Mouse (Mus musculus) myocyte (in vitro differentiated cells): ENCODE data around the gene Slc7a10.

Experiments used
- CEBPB ChIP-seq: IDR thresholded peaks from 2 replicates; pipeline ENCODE4 v1.6.1; 2011; ENCODE audit warnings: mild to moderate bottlenecking, moderate library complexity; ENCODE audit not compliant: poor library complexity, insufficient read depth, severe bottlenecking
- MAX ChIP-seq: IDR thresholded peaks from one replicate; pipeline ENCODE4 v1.6.1; 2011; ENCODE audit warnings: low read depth, mild to moderate bottlenecking, control low read depth
- POLR2A ChIP-seq: IDR thresholded peaks from one replicate; pipeline ENCODE4 v1.6.1; 2011; ENCODE audit warnings: low read depth, mild to moderate bottlenecking, control low read depth, moderate library complexity; ENCODE audit not compliant: insufficient read length
- POLR2AphosphoS2 ChIP-seq: IDR thresholded peaks from one replicate; pipeline ENCODE4 v1.6.1; 2011; ENCODE audit warnings: low read depth, control low read depth; ENCODE audit not compliant: insufficient read length
- SRF ChIP-seq: IDR thresholded peaks from one replicate; pipeline ENCODE4 v1.6.1; 2011; ENCODE audit warnings: low read depth; ENCODE audit not compliant: control insufficient read depth, insufficient read length
- TCF12 ChIP-seq: IDR thresholded peaks from one replicate; pipeline ENCODE4 v1.6.1; 2011; ENCODE audit warnings: mild to moderate bottlenecking, control low read depth; ENCODE audit not compliant: poor library complexity, insufficient read depth, severe bottlenecking
- TCF3 ChIP-seq: IDR thresholded peaks from one replicate; pipeline ENCODE4 v1.6.1; 2011; ENCODE audit warnings: low read depth, control low read depth; ENCODE audit not compliant: insufficient read length
- USF1 ChIP-seq: IDR thresholded peaks from one replicate; pipeline ENCODE4 v1.6.1; 2011; ENCODE audit warnings: low read depth, mild to moderate bottlenecking, control low read depth, moderate library complexity

- TF ChIP-seq USF1, result no peak
- TF ChIP-seq MAX, result no peak
- TF ChIP-seq POLR2AphosphoS2, result no peak
- TF ChIP-seq POLR2A, result no peak
- no peak for TF ChIP-seq SRF
- TF ChIP-seq TCF12, result no peak
- no peak for TF ChIP-seq CEBPB
- TF ChIP-seq TCF3, result no peak
Observed at GRCm38 (mm10) chr7:35145068-35145467, 41.1 kb upstream of the Slc7a10 start.
